Mouse (Mus musculus): ENCODE results near the gene Tsc2. TPM values are rescaled to one million over a fixed set of nuclear protein-coding genes. Genes with fewer than 3 reads are reported as not detected.

Tsc2 gene
- polyA plus RNA-seq, 1 experiment from 2014 or later = 62.7 TPM

GRCm38 (mm10) chr17:24551050-24551444, 81.4 kb downstream of the Tsc2 start:
- no peaks in the 10 kb centered on the region for H3K9me3 ChIP-seq (replicated peaks)
- no peak for DNase-seq (ENCODE audit: low spot score)
- 63% methylated on average over 3 of the region's 3 CpGs for WGBS
- H3K27ac ChIP-seq (replicated peaks) = peak overlapping the region; percentile 98
- H3K27me3 ChIP-seq (ENCODE audit: low read depth, poor library complexity, severe bottlenecking) = peaks cover 25% of the 10 kb centered on the region
- peak overlapping the region; percentile 89 for H3K4me3 ChIP-seq
- 0 out of 2 replicates have a peak, but pooled peaks cover 3% of the 10 kb centered on the region for H3K36me3 ChIP-seq
- H3K4me1 ChIP-seq = peaks cover 39% of the 10 kb centered on the region

- Histone ChIP-seq H3K9me3 (replicated peaks) (no peaks in the 10 kb centered on the region), H3K36me3 (0 out of 2 replicates have a peak, but pooled peaks cover 3% of the 10 kb centered on the region), H3K4me3 (peak overlapping the region; percentile 89), H3K27ac (replicated peaks) (peak overlapping the region; percentile 98), H3K4me1 (peaks cover 39% of the 10 kb centered on the region), H3K27me3 (ENCODE audit: low read depth, poor library complexity, severe bottlenecking) (peaks cover 28% of the 10 kb centered on the region)
- WGBS = under 1% methylated on average over 44 of the region's 44 CpGs
- DNase-seq (ENCODE audit: low spot score) = peak; percentile 89
Measured at GRCm38 (mm10) chr17:24550416-24551049, 81.9 kb downstream of the Tsc2 start.

- peak; percentile 100 for DNase-seq (ENCODE audit: low spot score)
- peaks cover 30% of the 10 kb centered on the region for H3K27me3 ChIP-seq (ENCODE audit: low read depth, poor library complexity, severe bottlenecking)
- peak within 1 kb of the TSS; percentile 89 for H3K4me3 ChIP-seq
- H3K4me1 ChIP-seq = peaks cover 40% of the 10 kb centered on the region
- no peaks in the 10 kb centered on the region for H3K9me3 ChIP-seq (replicated peaks)
- WGBS = under 1% methylated on average over 72 of the region's 72 CpGs
- peak within 1 kb of the TSS; percentile 98 for H3K27ac ChIP-seq (replicated peaks)
- H3K36me3 ChIP-seq = 0 out of 2 replicates have a peak, but pooled peaks cover 3% of the 10 kb centered on the region
Measured at GRCm38 (mm10) chr17:24549618-24550415, 82.6 kb downstream of the Tsc2 start, which contains the start of gene Pkd1. Gene Pkd1, plus strand, starts transcription at chr17:24549834.

GRCm38 (mm10) chr17:24548921-24549617, 83.4 kb downstream of the Tsc2 start:
- H3K36me3 ChIP-seq = 0 out of 2 replicates have a peak, but pooled peaks cover 3% of the 10 kb centered on the region
- DNase-seq (ENCODE audit: low spot score) = peak; percentile 34
- peak overlapping the region; percentile 89 for H3K4me3 ChIP-seq
- H3K4me1 ChIP-seq = peaks cover 44% of the 10 kb centered on the region
- peak overlapping the region; percentile 98 for H3K27ac ChIP-seq (replicated peaks)
- H3K27me3 ChIP-seq (ENCODE audit: low read depth, poor library complexity, severe bottlenecking) = peaks cover 36% of the 10 kb centered on the region
- no peaks in the 10 kb centered on the region for H3K9me3 ChIP-seq (replicated peaks)
- 5% methylated on average over 23 of the region's 23 CpGs for WGBS

- no peak for DNase-seq (ENCODE audit: low spot score)
- Histone ChIP-seq H3K27ac (replicated peaks) (no peak overlapping the region), H3K36me3 (0 out of 2 replicates have a peak, but pooled peaks cover 3% of the 10 kb centered on the region), H3K27me3 (ENCODE audit: low read depth, poor library complexity, severe bottlenecking) (peaks cover 36% of the 10 kb centered on the region), H3K4me3 (peak overlapping the region; percentile 89; the same call in 1 of the 2 replicates), H3K9me3 (replicated peaks) (no peaks in the 10 kb centered on the region), H3K4me1 (peaks cover 44% of the 10 kb centered on the region)
- 45% methylated on average over 9 of the region's 9 CpGs for WGBS
Measured at GRCm38 (mm10) chr17:24548435-24548834, 84.0 kb downstream of the Tsc2 start.

- H3K9me3 ChIP-seq (replicated peaks) = no peaks in the 10 kb centered on the region
- WGBS = 85% methylated on average over 3 of the region's 3 CpGs
- no peak for DNase-seq (ENCODE audit: low spot score)
- 0 out of 2 replicates have a peak, but pooled peaks cover 3% of the 10 kb centered on the region for H3K36me3 ChIP-seq
- peaks cover 32% of the 10 kb centered on the region for H3K4me1 ChIP-seq
- H3K27ac ChIP-seq (replicated peaks) = no peak overlapping the region
- H3K4me3 ChIP-seq = no peak overlapping the region
- H3K27me3 ChIP-seq (ENCODE audit: low read depth, poor library complexity, severe bottlenecking) = peaks cover 36% of the 10 kb centered on the region
Measured at GRCm38 (mm10) chr17:24546234-24546633, 86.2 kb downstream of the Tsc2 start.

Small RNA genes within 50 kb of the gene (microRNA-seq; reads per million reads assigned to microRNA genes)
- not detected for gene Gm24589

Other genes starting within 250 kb of the Tsc2 start
- gene Rnps1, start 218.1 kb downstream of the Tsc2 start, polyA plus RNA-seq (2016; fragmentation: Nextera tagmentation; extraction: Ambion mirVana) = 454 and 468 TPM in 2 replicates
- 78.8 and 82.4 TPM in 2 replicates for gene Eci1, start 206.0 kb downstream of the Tsc2 start, polyA plus RNA-seq (2016; fragmentation: Nextera tagmentation; extraction: Ambion mirVana)
- 2.7 and 3.4 TPM in 2 replicates for gene Dnase1l2, start 189.5 kb downstream of the Tsc2 start, polyA plus RNA-seq (2016; fragmentation: Nextera tagmentation; extraction: Ambion mirVana)
- gene E4f1, start 162.3 kb downstream of the Tsc2 start, polyA plus RNA-seq (2016; fragmentation: Nextera tagmentation; extraction: Ambion mirVana) = 36.2 and 42.9 TPM in 2 replicates
- gene Pgp, start 162.2 kb downstream of the Tsc2 start, polyA plus RNA-seq (2016; fragmentation: Nextera tagmentation; extraction: Ambion mirVana) = 76.4 and 83.5 TPM in 2 replicates
- 0.21 and 0.22 TPM in 2 replicates for gene Bricd5, start 158.7 kb downstream of the Tsc2 start, polyA plus RNA-seq (2016; fragmentation: Nextera tagmentation; extraction: Ambion mirVana)
- gene Mlst8, start 153.6 kb downstream of the Tsc2 start, polyA plus RNA-seq (2016; fragmentation: Nextera tagmentation; extraction: Ambion mirVana) = 40.2 and 40.9 TPM in 2 replicates
- 6.7 and 8.5 TPM in 2 replicates for gene Caskin1, start 144.0 kb downstream of the Tsc2 start, polyA plus RNA-seq (2016; fragmentation: Nextera tagmentation; extraction: Ambion mirVana)
- 106 and 110 TPM in 2 replicates for gene Traf7, start 104.7 kb downstream of the Tsc2 start, polyA plus RNA-seq (2016; fragmentation: Nextera tagmentation; extraction: Ambion mirVana)
- 2.1 and 2.9 TPM in 2 replicates for gene Rab26, start 98.4 kb downstream of the Tsc2 start, polyA plus RNA-seq (2016; fragmentation: Nextera tagmentation; extraction: Ambion mirVana)
- gene Pkd1, start 82.8 kb downstream of the Tsc2 start, polyA plus RNA-seq (2016; fragmentation: Nextera tagmentation; extraction: Ambion mirVana) = 14.7 and 18.5 TPM in 2 replicates
- gene Nthl1, start 50 bp upstream of the Tsc2 start, polyA plus RNA-seq (2016; fragmentation: Nextera tagmentation; extraction: Ambion mirVana) = 25.2 and 25.3 TPM in 2 replicates
- gene Slc9a3r2, start 17.7 kb upstream of the Tsc2 start, polyA plus RNA-seq (2016; fragmentation: Nextera tagmentation; extraction: Ambion mirVana) = 30.2 and 33.2 TPM in 2 replicates
- not detected in 2 replicates for gene Npw, start 25.8 kb upstream of the Tsc2 start, polyA plus RNA-seq (2016; fragmentation: Nextera tagmentation; extraction: Ambion mirVana)
- 21.7 and 24.3 TPM in 2 replicates for gene Zfp598, start 37.1 kb upstream of the Tsc2 start, polyA plus RNA-seq (2016; fragmentation: Nextera tagmentation; extraction: Ambion mirVana)
- 10.3 and 16.1 TPM in 2 replicates for gene Syngr3, start 57.3 kb upstream of the Tsc2 start, polyA plus RNA-seq (2016; fragmentation: Nextera tagmentation; extraction: Ambion mirVana)
- 52.3 and 58.5 TPM in 2 replicates for gene Gfer, start 63.5 kb upstream of the Tsc2 start, polyA plus RNA-seq (2016; fragmentation: Nextera tagmentation; extraction: Ambion mirVana)
- gene Noxo1, start 63.6 kb upstream of the Tsc2 start, polyA plus RNA-seq (2016; fragmentation: Nextera tagmentation; extraction: Ambion mirVana) = 1.0 and 1.5 TPM in 2 replicates
- gene Tbl3, start 75.0 kb upstream of the Tsc2 start, polyA plus RNA-seq (2016; fragmentation: Nextera tagmentation; extraction: Ambion mirVana) = 141 and 144 TPM in 2 replicates
- gene Rnf151, start 85.4 kb upstream of the Tsc2 start, polyA plus RNA-seq (2016; fragmentation: Nextera tagmentation; extraction: Ambion mirVana) = 0.26 and 0.51 TPM in 2 replicates
- gene Rps2, start 85.5 kb upstream of the Tsc2 start, polyA plus RNA-seq (2016; fragmentation: Nextera tagmentation; extraction: Ambion mirVana) = 1,457 and 1,841 TPM in 2 replicates
- gene Ndufb10, start 91.8 kb upstream of the Tsc2 start, polyA plus RNA-seq (2016; fragmentation: Nextera tagmentation; extraction: Ambion mirVana) = 206 and 214 TPM in 2 replicates
- gene Rpl3l, start 95.2 kb upstream of the Tsc2 start, polyA plus RNA-seq (2016; fragmentation: Nextera tagmentation; extraction: Ambion mirVana) = not detected in 2 replicates
- 19.2 and 20.5 TPM in 2 replicates for gene Msrb1, start 104.0 kb upstream of the Tsc2 start, polyA plus RNA-seq (2016; fragmentation: Nextera tagmentation; extraction: Ambion mirVana)
- 0.43 and 0.51 TPM in 2 replicates for gene Hs3st6, start 120.4 kb upstream of the Tsc2 start, polyA plus RNA-seq (2016; fragmentation: Nextera tagmentation; extraction: Ambion mirVana)
- 0.06 TPM in 1 of 2 replicates, not detected in the other for gene Meiob, start 171.7 kb upstream of the Tsc2 start, polyA plus RNA-seq (2016; fragmentation: Nextera tagmentation; extraction: Ambion mirVana)
- 28.5 and 29.3 TPM in 2 replicates for gene Hagh, start 207.5 kb upstream of the Tsc2 start, polyA plus RNA-seq (2016; fragmentation: Nextera tagmentation; extraction: Ambion mirVana)
- 18.4 and 19.6 TPM in 2 replicates for gene Fahd1, start 217.7 kb upstream of the Tsc2 start, polyA plus RNA-seq (2016; fragmentation: Nextera tagmentation; extraction: Ambion mirVana)
- 0.31 TPM in 1 of 2 replicates, not detected in the other for gene Igfals, start 233.4 kb upstream of the Tsc2 start, polyA plus RNA-seq (2016; fragmentation: Nextera tagmentation; extraction: Ambion mirVana)